Mouse (Mus musculus) cerebellum, adult 9-11 months (tissue): ENCODE measurements around the gene Ttll12.

Experiments used
- DNase-seq: peaks from one replicate; pipeline ENCODE4 v3.0.0; 2022

Gene Ttll12

GRCm38 (mm10) chr15:83594513-83595363 lies at the start of gene Ttll12:
TSS of gene Ttll12 (minus strand) at chr15:83595157.
- peak; percentile 94 for DNase-seq

DNA sequence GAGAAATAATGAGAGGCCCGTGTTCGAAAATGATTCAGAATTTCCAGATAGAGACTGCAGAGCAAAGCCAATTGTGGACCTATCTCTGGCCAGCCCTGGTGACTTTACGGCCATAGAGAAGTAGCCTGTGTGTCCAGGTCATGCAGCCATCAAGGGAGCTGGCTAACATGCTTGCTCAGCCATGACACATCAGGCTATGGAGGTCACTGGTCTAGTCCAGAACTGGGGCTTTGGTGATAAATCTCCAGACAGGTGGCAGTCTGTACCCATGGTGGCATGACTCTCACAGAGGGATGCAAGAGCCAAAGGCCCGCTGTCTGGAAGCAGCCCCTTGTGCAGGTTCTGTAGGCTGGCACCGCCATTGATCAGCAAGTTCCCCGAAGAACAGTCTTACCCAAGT lies 47.6 kb upstream of the Ttll12 start:
- no peak for DNase-seq

- DNase-seq, result no peak
Observed at GRCm38 (mm10) chr15:83640208-83640607, 45.3 kb upstream of the Ttll12 start.

- DNase-seq, result no peak
Observed at GRCm38 (mm10) chr15:83639160-83639559, 44.2 kb upstream of the Ttll12 start.

- no peak for DNase-seq
Observed at GRCm38 (mm10) chr15:83638196-83638899, 43.4 kb upstream of the Ttll12 start.

GRCm38 (mm10) chr15:83636759-83637158 lies 41.8 kb upstream of the Ttll12 start:
- no peak for DNase-seq

DNA sequence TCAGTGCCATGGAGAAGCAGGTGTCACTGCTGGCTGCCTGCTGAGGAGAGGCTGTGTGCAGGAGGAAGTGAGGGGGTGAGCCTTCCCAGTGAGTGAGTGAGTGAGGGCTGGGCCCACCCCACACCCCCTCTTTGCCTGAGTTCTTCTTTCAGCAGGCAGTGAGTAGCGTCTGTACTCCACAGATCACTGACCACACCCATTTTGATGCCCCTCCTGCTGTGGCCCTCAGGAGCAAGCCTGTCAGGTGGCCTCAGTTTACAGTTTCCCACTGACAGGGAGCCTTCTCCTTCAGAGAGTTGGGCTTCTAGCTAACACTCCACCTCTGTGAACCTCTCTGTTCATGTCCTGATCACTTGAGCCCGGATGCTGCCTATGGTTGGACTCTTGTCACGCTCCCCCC lies 40.3 kb upstream of the Ttll12 start:
- DNase-seq, result no peak

- no peak for DNase-seq
Observed at GRCm38 (mm10) chr15:83634076-83634475, 39.1 kb upstream of the Ttll12 start.

DNA sequence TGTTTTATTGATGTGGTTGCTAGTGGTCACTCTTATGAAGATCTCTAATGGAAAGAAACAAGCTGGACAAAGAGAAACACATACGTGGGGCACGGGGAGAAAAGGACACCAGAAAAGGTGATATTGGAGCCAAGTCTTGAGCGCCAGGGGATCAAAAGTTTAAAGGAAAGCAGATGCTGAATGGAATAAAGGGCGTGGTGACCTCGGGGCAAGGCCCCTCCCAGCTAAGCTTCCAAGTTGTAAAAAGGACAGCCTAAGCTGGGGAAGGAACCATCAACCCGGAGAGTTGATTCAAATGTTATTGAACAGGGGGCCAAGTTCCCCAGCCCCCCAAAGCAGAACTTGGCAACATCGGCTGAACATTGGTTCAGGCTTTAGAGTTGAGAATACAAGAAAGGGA lies 36.1 kb upstream of the Ttll12 start:
- DNase-seq, result no peak

DNA sequence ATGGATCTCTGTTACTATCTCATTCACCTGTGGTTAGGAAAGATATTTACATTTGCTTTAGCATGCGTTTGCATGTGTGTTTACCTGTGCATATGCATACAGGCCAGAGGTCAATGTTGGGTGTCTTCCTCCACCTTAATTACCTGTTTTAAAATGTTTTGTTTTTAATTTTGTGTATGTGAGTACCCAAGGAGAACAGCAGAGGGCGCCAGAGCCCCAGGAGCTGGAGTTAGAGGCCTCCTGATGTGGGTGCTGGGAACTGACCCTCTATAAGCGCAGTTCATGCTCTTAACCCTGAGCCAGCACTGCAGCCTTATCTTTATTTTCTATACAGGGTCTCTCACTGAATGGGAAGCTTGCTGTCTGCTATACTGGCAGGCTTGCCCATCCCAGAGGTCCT lies 34.8 kb upstream of the Ttll12 start:
- DNase-seq, result no peak

- DNase-seq, result no peak
Observed at GRCm38 (mm10) chr15:83626142-83626645, 31.2 kb upstream of the Ttll12 start.

- DNase-seq, result no peak
Observed at GRCm38 (mm10) chr15:83615245-83615644, 20.3 kb upstream of the Ttll12 start.

DNA sequence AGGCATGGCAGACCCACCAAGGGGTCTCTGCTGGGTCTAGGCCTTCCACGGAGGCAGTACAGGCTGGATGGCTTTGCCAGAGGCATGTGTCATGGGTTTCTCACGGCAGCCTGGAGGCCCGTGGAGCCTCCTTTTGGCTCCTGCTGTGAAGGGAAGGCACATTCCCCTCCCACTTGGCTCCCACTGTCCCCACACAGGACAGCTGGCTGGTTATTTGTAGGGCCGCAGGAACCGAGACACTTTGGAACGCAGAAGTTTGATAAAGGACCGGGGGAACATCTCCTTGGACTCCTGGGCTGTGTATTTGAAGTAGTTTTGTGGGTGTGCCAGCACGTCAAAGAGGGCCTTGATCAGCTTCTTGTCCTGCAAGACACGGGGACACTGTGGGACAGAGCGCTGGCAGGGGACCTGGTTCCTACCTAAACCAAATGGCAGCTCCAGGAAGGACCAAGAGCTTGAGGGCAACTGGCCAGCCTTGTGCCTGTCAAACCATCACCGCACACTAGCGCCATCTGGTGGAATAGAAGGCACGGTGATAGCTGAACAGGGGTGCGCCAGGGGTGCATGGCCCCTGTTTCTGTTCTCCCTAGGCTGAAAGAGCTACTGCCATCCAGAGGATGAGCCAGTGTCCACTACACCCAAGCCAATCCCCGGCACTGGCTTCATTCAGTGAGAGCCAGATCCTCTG lies 12.3 kb upstream of the Ttll12 start:
- peak; percentile 75 for DNase-seq

GRCm38 (mm10) chr15:83606700-83607099 lies 11.7 kb upstream of the Ttll12 start:
- no peak for DNase-seq

DNA sequence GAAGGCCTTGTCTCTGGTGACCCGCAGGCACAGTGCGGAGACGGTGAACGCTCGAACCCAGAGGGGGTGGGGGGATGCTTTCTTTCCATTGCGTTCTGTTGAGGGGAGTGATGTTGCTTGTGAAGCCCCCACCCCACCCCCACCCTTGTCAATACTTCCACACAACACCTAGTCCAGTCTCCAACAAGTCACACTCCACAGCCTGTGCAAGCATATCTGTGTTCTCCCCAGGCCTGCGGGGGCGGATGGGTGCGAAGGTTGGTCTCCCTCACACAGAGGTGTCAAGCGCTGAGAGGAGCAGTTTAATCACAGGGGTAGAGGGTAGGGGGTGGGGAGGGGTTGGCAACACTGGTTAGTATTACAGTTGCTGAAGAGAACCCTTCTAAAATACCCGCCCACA lies 11.3 kb upstream of the Ttll12 start:
- no peak for DNase-seq

- no peak for DNase-seq
Observed at GRCm38 (mm10) chr15:83603426-83603825, 8.5 kb upstream of the Ttll12 start.

DNA sequence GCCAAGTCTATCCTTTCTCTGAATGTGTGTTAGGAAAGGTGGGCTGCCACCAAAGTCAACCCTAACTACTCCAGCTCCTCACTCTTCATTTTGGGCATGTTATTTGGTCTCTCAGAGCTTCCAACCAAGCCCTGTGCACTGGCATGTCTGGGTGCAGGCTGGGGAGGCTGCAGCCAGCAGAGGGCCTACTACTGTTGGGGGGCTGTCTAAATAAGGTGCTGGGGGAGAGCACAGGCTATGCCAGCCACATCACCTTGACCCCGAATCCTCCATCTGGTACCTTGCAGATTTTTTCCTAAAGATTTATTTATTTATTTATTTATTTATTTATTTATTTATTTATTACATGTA lies 8.1 kb upstream of the Ttll12 start:
- no peak for DNase-seq

DNA sequence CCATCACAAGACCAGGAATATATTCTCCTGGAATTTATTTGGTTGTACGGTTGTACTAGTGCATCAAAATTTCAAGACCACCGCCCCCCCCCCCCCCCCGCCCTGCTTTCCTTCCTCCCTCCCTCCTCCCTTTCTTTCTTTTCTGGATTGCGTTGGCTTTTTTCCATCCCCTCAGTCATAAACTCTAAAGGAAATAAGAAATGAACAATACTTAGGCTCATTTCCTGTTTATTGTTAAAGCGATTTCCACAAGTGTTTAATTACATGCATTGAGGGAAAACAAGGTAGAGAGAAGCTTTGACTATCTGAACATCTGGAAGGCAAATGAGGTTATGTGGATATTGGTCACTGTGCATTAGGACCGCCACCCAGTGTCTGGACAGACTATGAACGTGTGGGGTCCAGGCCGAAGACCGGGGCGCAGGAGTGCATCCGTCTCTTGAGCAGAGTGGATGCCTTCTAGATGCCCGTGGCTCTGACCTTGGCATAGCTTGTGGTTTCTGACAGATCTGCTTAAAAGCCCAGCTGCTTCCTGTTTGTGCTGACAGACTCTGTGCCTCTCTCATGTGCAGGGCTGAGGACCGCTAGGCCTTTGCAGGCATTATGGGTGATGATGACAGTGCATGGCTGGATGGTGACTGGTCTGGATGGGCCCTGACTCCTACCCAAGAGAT lies 7.6 kb upstream of the Ttll12 start:
- DNase-seq, result no peak

DNA sequence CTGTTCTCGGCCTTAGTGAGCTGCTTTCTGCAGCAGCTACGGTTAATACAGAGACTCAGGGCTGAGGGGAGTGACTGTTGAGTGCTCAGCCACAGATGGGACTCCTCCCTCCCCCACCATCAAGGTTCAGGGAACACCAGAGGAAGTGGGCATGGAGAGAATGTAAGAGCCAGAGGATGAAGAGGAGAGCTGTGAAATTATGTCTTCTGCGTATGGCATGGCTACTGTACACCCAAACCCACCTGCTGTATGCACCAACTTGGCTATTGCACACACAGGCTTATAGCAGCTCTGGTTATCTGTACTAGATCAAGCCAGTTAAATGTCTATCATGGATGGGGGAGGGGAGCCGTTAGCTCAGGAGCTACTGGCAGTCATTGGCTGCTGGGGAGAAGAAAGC lies 6.2 kb upstream of the Ttll12 start:
- no peak for DNase-seq

- DNase-seq, result no peak
Observed at GRCm38 (mm10) chr15:83596833-83597232, 1.9 kb upstream of the Ttll12 start.

GRCm38 (mm10) chr15:83595364-83595711 lies 381 bp upstream of the Ttll12 start:
- no peak for DNase-seq

GRCm38 (mm10) chr15:83593702-83594512 lies 1.1 kb downstream of the Ttll12 start:
- no peak for DNase-seq
